Mouse (Mus musculus) embryo, embryonic 10 days (tissue): ENCODE measurements around the gene Camta1.

ENCODE experiments used
- DNase-seq: peaks from one replicate; pipeline ENCODE4 v3.0.0-alpha.2; 2015; ENCODE audit warnings: low spot score

The Camta1 gene

GRCm38 (mm10) chr4:151860441-151861331 lies 990 bp downstream of the Camta1 start:
- DNase-seq = peak; percentile 26

DNA sequence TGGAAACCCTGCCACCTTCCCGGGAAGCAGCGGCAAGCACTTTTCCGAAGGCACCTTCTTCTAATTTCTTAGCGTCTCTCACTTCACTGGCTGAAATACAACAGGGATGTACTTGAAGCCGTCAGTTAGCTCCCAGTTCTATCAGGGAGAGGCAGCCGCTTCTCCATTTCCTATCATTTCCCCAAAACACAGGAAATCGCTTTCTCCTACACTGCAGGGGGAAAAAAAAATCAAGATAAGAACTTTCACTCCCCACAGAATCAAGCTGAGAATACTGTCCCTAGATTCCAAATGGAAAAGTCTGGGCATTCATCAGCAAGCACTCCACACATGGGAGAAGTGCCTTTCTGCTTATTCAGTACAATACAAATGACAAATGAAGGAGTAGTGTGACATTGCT lies 2.4 kb downstream of the Camta1 start:
- no peak for DNase-seq

GRCm38 (mm10) chr4:151853949-151854348 lies 7.7 kb downstream of the Camta1 start:
- peak; percentile 23 for DNase-seq

DNA sequence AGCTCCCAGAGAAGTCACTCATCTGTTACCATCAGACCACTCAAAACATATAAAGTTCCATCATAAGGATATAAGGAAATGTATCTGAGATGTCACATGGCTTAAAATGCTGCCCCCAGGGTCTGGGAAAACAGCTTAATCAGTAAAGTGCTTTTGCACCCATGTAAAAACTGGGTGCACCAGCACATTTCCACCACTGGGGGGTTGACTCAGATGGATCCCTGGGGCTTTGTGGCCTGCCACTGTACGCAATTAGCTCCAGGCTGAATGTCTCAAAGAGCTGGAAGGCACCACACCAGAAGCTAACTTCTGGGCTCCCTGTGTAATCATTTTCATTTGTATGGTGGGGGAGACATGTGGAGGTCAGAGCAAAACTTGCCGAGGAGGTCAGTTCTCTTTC lies 10.5 kb downstream of the Camta1 start:
- DNase-seq = peak; percentile 54

DNA sequence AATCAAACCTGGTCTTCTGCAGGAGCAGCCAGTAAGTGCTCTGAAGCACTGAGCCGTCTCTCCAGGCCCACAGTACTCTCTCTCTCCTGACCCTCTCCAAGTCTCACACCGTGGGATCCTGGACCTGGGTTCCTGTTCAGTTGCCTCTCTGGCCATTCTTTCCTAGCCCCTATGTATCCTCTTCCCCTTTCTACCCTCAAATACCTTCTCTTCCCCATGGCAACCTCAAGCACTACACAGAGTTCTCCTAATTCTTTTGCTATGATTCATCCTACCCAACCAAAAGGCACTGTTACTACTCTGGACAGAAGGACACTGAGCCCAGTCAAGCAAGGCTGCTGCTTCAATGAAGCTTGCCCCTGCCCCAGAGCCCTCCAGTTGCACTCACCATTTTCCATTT lies 19.1 kb downstream of the Camta1 start:
- DNase-seq = no peak

DNA sequence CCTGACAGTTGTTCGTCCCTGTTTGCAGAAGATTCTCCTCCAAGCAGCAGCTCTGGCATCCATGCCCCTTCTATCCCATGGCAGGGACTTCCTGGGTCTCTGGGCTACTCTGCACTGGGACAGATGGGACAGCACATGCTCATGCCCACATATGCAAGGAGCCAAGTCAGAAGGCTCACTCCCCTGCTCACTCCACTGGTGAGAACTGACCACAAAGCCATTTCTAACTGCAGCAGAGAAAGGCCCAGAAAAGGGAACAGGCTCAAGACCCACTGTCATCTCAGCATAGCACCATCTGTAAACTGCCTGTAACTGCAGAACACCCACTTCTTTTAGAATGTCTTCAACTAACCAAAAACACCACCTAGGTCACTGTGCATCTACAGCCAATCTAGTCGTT lies 23.2 kb downstream of the Camta1 start:
- no peak for DNase-seq

DNA sequence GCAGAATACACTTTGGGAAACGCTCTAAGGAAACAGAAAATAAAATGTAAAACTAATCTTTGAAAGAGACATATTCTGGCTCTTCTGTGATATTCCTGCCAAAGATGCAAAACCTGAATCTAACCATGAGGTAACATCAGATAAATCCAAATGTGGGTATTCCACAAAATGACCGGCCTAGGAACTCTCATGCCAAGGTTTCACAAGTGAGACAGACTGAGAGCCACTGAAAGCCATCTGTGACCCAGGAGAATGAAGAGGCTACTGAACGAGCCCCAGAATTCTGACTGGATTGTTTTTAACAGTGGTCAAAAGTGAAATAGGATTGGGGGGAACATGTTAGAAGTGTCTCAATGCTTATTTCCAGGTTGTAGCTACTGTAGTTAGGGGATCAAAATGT lies 25.8 kb downstream of the Camta1 start:
- no peak for DNase-seq

DNA sequence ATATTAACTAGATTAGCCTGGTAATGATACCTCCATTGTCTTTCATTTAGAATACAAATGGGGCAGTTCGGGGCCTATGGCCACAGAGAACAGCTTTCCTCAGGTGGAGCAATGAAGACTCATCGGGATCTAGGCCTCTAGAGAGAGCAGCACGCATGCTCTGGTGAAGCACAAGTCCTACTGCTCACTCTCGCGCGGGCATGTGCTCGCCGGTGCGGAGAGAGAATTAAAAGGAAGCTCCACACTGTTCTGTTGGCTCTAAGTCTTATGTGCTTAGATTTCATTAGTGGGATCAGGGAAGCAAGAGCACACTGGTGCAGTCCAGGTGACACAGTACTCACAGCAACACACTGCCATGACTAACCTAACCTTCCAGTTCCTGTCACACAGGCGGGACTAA lies 27.1 kb downstream of the Camta1 start:
- DNase-seq = no peak

DNA sequence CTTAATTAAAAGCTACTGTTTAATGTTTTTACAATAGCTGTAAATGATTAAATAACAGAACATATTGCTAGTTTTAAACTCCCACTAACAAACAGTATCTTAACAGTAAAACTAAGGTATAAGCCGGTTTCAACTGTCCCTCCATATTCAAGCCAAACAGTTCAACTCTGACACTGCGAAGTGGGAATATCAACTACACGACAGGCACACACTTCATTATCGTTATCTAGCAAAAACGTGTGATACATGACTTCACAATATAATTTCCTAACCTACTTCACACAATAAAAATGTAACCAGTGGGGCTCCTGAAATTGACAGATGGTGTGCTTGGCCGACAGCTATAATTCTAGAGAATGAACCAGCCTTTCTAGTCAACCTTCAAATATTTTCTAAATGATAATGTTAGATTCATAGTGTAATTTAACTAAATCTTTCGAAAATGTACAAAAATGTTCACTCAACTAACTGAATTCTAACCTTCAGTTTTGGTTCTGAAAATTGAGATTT lies 27.7 kb downstream of the Camta1 start:
- no peak for DNase-seq

GRCm38 (mm10) chr4:151827840-151828239 lies 33.8 kb downstream of the Camta1 start:
- no peak for DNase-seq

DNA sequence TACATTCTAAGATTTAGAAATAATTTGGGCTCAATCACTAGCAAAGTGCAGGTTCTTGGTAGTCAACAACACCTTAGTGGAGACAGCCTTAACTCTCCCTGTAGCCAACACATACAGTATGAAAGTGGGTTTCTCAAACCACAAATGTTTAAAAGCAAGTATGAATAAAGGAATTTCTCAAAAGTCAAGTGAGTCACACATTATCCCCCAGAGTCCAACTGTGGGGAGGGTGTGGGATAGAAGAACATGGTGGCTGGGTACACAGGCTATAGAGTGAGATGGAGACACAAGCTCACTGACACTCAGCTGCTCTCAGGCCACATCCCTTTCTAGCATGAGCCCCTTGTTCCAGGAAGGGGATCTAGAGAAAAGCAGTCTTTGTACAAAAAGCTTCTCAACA lies 34.3 kb downstream of the Camta1 start:
- no peak for DNase-seq

DNA sequence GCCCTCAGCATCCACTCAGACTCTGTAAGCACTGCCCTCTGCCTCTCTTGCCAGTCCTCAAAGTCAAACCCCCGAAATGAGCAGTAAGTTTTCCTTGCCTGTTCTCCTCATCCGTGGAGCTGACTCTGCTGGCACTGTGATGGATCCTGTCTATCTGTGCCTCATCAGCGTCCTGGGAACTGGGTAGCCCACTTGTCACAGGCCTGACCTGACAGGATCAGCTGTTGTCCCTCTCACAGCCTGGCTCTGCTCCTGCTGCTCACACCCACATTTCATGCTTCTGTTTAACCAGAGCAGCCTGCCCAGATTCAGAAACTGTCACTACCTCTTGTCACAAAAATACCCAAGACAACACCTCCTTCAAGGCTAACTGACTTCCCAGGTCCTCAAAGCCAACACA lies 37.7 kb downstream of the Camta1 start:
- no peak for DNase-seq

DNA sequence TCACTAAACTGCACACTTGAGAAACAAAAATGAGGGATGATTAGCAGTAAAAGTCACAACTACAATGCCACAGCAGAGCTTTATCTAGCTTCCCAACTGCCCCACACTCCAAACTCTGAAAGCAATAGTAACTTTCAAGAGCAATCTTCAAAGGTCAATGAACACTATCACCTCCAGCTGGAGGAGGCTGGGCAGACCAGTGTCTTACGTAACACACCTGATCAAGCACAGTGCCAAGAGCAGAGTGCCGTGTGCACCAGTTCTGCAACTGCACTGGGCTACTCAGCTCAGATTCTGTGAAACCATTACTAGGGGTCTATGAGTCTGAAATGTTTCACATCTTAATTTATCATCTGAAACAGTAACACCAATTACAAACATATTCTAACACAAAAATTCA lies 38.7 kb downstream of the Camta1 start:
- no peak for DNase-seq

DNA sequence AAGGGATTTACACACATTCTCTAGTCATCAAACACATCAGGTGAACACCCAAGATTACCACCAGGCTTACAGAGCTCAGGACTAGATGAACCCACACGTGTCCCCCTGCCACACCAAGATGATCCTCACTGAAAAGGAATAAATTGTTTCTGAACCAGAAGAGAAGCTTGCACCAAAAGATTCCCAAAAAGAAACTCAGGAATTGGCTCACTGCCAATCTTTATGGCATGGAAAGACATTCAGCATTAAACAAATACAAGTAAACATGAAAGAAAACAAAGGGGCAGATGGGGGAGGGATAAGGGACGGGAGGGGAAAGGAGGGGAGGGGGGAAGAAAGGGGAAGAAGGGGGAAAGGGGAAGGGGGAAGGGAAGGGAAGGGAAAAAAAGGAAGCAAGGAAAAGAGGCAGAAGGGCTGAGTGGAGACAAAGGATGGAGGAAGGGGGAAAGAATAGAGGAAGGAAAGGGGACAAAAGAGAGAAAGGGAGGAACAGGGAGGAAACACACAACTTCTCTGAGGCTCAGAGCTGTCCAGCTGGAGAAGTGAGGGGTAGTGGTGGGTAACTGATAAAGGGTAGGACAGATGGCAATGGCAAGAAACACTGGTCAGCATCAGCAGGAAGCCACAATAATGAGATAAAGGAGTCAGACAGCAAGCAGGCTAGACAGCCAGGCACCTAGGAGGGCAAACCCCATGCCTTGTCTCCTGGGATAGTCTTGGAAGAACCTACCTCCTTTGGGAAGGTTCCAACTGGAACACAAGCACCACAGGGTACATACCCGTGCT lies 43.5 kb downstream of the Camta1 start:
- no peak for DNase-seq

- no peak for DNase-seq
These were observed 48.0 kb downstream of the Camta1 start for GRCm38 (mm10) chr4:151813711-151814110.

- no peak for DNase-seq
These were observed 56.0 kb downstream of the Camta1 start for GRCm38 (mm10) chr4:151805685-151806084.

GRCm38 (mm10) chr4:151805046-151805445 lies 56.6 kb downstream of the Camta1 start:
- no peak for DNase-seq

DNA sequence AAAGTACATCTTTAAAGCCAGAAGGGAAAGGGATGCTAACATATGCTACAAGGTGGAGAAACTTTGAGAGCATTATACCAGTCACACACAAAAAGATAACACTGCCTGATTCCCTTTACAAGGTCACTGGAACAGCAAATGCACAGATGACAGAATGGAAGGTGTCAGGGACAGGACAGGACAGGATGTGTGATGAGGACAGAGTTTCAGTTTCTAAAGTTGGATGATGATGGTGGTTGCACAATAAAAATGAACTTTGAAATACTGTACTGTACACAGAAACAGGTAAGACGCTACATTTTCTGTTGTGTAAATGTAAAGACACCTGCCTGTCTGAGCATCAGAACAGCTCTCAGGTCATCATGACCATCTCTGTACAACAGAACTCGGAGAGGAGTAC lies 57.5 kb downstream of the Camta1 start:
- no peak for DNase-seq

DNA sequence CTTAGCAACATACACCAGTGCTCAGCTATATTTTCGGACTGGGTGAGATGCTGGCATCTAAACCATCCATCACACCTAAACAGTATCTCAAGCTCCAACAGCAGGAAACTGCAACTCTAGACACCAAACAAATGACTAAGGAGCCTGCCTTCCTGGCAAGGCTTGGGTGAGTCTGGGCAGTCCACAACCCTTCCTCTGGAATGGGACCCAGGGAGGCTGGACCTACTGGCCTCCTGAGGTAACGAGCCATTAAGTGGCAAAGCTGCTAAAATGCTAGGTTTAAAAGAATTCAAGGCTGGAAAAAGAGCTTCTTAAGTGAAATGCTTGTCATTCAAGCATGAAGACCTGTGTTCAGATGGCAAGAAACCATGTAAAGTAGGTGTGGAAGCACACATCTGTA lies 63.0 kb downstream of the Camta1 start:
- DNase-seq = no peak

DNA sequence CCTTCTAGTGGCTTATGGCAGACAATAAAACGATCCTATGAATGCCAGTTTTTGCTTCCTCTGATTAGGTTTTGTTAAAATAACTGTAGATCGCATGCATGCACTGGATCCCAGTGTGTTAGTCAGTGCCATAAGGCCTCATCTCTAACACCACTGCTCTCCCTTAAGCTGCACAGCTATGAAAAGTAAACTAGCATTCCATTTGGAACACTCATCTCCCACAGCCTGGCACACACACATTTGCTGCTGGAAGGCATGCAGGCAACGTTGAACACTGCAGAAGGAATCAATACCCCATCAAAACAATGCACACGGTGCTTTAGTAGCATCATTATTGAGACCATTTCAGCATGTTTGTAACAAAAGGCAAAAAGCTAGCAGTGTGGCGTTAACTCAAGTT lies 68.0 kb downstream of the Camta1 start:
- no peak for DNase-seq

DNA sequence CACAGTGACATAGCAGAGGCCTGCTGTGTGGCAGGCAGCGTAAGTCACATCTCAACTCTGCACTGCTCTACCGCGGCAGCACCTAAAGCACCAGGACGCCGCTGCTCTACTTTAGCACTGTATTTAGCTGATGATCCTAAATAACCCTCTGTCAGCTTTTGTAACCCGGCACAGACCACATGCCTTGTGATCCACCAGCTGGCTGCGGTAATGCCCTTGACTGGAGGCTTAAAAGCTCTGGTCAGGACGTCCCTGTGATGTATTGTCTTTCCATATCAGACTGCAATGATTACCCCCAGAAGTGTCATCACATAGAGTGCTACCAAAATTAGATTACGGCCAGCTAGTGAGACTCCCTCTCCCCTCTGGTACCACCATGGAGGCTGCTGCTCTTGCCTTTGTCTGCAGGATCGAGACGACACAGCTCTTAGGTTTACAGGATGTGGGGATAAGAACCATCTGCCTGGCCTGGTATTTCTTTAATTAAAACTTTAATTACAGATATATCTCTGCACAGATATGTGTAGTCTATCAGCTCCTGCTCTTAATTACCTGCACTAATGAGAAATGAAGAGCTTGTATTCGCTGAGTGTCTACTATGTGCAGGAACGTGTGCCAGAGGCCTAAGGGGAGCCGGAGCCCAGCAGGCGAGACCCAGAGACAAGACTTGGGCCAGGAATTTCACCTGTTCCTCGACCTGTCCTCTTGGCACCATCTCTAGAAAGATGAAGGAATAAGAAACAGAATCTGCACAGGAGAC lies 74.5 kb downstream of the Camta1 start:
- no peak for DNase-seq

DNA sequence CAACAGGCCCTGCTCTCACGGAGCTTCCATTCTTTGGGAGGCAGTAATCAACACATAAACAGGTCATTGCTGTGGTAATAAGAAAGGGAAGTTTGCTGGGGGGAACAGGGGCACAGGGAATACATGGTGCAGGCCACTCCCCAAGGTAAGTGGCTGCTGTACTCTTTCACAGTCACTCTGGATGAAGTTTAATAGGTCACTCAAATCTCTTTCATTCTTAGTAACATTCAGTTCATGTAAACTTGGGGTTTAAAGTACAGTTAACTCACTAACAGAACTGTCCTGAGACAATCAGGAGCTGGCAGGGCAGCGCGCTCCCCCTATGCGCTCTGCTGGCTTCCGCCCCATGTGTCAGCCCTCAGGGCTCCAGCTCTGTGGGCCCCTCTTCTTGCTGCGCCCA lies 81.2 kb downstream of the Camta1 start:
- DNase-seq = no peak
